Mouse (Mus musculus) bone marrow, adult 2 months (tissue): Measurements from ENCODE around the gene Fat1.

Experiments
- CTCF ChIP-seq: fragments of 200-500 bp; IDR thresholded peaks from 2 replicates; pipeline ENCODE4 v1.5.1; 2011; ENCODE audit warnings: low read length, control low read depth; ENCODE audit not compliant: control insufficient read depth, insufficient read depth
- POLR2A ChIP-seq: fragments of 200-500 bp; IDR thresholded peaks from 2 replicates; pipeline ENCODE4 v1.6.1; 2011; ENCODE audit warnings: low read depth, mild to moderate bottlenecking, control low read depth, low read length, borderline replicate concordance; ENCODE audit not compliant: control insufficient read depth

GRCm38 (mm10) chr8:44945577-44945976 lies 10.3 kb downstream of the Fat1 start:
- no peak for TF ChIP-seq CTCF
- TF ChIP-seq POLR2A, result no peak
